Mouse (Mus musculus): ENCODE measurements at regions not wholly inside any gene's neighbourhood (a gene's known extent, or its start where the extent isn't known, plus 50 kb on each side); places are given as distances from the start of the nearest gene placed in this dataset.

DNA sequence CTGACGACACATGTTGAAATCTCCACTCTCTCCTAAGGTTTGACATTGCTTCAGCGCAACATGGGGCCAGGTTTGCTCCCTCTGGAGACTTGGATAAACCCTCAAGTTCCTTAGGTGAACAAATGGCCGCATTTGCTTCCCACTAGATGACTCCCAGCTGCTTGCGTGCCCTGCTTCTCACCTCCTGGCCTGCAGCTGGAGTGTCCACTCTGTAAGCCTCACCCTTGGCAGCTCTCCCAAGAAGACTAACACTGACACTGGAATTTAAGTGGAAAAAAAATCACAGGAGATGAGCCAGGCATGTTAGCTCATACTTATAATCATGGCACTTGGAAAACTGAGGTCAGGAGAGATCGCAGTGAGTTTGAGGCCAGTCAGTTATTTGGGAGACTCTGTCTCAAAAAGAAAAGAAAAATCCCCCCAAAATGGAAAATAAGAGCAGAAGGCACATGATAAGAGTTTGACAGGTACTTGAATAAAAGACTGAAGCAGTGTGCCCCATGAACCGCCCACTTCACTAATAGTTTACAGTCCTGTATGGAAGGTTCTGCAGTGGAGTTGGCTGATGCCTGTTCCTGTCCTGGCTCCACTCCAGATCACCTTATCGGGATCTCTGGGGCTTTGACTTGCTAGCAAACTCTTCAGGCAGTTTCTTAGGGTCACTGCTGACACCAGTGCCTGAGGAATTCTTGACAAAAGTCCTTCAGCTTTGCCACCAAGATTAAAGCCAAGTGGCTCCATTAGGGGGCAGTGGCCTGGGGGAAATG lies 70.9 kb upstream of the Vangl1 start:
- TF ChIP-seq CTCF (IDR thresholded peaks at IDR 0.05; ENCODE audit: low read depth), result peak; percentile 31; the same call in 1 of the 2 replicates
- WGBS, result 67% methylated on average over 7 of the region's 7 CpGs
- no peaks in the 10 kb centered on the region for H3K36me3 ChIP-seq (ENCODE audit: control insufficient read depth, insufficient read depth)
- H3K27ac ChIP-seq (ENCODE audit: low read depth, low read length), result no peak overlapping the region
- no peak for ATAC-seq
- no peak overlapping the region for H3K4me2 ChIP-seq (replicated peaks; ENCODE audit: low read depth)
- no peaks in the 10 kb centered on the region for H3K27me3 ChIP-seq (replicated peaks; ENCODE audit: control insufficient read depth, insufficient read depth, low read length)
- no peaks in the 10 kb centered on the region for H3K4me1 ChIP-seq (replicated peaks; ENCODE audit: control insufficient read depth, insufficient read depth, low read length)
- no peak overlapping the region for H3K9ac ChIP-seq (ENCODE audit: low read depth, low read length)
- no peak overlapping the region for H3K4me3 ChIP-seq (ENCODE audit: low read depth, low read length)
- no peaks in the 10 kb centered on the region for H3K9me3 ChIP-seq (ENCODE audit: control insufficient read depth)

DNA sequence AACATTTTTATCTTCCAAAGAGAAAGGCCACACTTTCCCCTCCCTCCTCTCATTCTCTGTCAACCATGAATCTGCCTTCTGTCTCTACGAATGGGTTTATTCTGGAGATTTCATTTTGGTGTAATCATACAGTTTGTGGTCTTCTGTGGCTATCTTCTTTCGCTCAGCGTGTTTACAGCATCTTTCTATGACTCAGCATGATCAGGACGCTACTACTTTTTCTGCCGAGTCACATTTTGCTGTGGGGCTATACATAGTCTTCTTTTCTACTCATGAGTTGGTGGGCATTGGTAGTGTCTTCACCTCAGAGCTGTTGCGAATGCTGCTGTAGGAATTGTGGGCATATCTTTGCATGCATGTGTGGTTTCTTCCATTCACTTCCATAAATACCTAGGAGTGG lies 66.3 kb upstream of the Vangl1 start:
- H3K9me3 ChIP-seq (ENCODE audit: control insufficient read depth), result no peaks in the 10 kb centered on the region
- H3K4me1 ChIP-seq (replicated peaks; ENCODE audit: control insufficient read depth, insufficient read depth, low read length), result no peaks in the 10 kb centered on the region
- no peak overlapping the region for H3K4me3 ChIP-seq (ENCODE audit: low read depth, low read length)
- ATAC-seq, result no peak
- H3K36me3 ChIP-seq (ENCODE audit: control insufficient read depth, insufficient read depth), result no peaks in the 10 kb centered on the region
- no peaks in the 10 kb centered on the region for H3K27me3 ChIP-seq (replicated peaks; ENCODE audit: control insufficient read depth, insufficient read depth, low read length)
- no peak overlapping the region for H3K9ac ChIP-seq (ENCODE audit: low read depth, low read length)
- no peak for TF ChIP-seq CTCF (IDR thresholded peaks at IDR 0.05; ENCODE audit: low read depth)
- 87% methylated on average over 6 of the region's 6 CpGs for WGBS
- H3K27ac ChIP-seq (ENCODE audit: low read depth, low read length), result no peak overlapping the region
- no peak overlapping the region for H3K4me2 ChIP-seq (replicated peaks; ENCODE audit: low read depth)

DNA sequence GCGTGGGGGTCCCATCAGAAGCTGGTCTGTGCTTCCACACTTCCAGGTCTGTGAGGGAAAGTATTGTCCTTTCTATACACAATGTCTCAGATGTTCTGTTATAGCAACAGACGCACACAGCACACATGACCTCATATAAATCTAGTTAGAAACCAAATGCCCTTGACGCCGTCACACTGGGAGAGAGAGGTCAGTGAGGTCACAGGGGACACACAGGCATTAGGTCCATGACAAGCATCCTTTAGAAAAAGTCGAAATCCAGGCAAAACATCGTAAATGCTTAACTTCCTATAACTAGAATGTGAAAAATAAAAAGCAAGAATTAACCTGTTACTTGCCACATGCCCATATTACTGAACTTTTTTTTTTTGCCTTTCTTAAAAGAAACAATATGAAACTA lies 65.8 kb upstream of the Vangl1 start:
- ATAC-seq, result no peak
- Histone ChIP-seq H3K9me3 (ENCODE audit: control insufficient read depth) (no peaks in the 10 kb centered on the region), H3K27ac (ENCODE audit: low read depth, low read length) (no peak overlapping the region), H3K4me1 (replicated peaks; ENCODE audit: control insufficient read depth, insufficient read depth, low read length) (no peaks in the 10 kb centered on the region), H3K4me2 (replicated peaks; ENCODE audit: low read depth) (no peak overlapping the region), H3K9ac (ENCODE audit: low read depth, low read length) (no peak overlapping the region), H3K27me3 (replicated peaks; ENCODE audit: control insufficient read depth, insufficient read depth, low read length) (no peaks in the 10 kb centered on the region), H3K36me3 (ENCODE audit: control insufficient read depth, insufficient read depth) (no peaks in the 10 kb centered on the region), H3K4me3 (ENCODE audit: low read depth, low read length) (no peak overlapping the region)
- no peak for TF ChIP-seq CTCF (IDR thresholded peaks at IDR 0.05; ENCODE audit: low read depth)
- WGBS, result 62% methylated on average over 6 of the region's 6 CpGs

GRCm38 (mm10) chr3:102266136-102266535 lies 61.6 kb upstream of the Vangl1 start:
- Histone ChIP-seq H3K4me2 (replicated peaks; ENCODE audit: low read depth) (no peak overlapping the region), H3K36me3 (ENCODE audit: control insufficient read depth, insufficient read depth) (no peaks in the 10 kb centered on the region), H3K27me3 (replicated peaks; ENCODE audit: control insufficient read depth, insufficient read depth, low read length) (no peaks in the 10 kb centered on the region), H3K9me3 (ENCODE audit: control insufficient read depth) (no peaks in the 10 kb centered on the region), H3K4me1 (replicated peaks; ENCODE audit: control insufficient read depth, insufficient read depth, low read length) (no peaks in the 10 kb centered on the region), H3K9ac (ENCODE audit: low read depth, low read length) (no peak overlapping the region), H3K27ac (ENCODE audit: low read depth, low read length) (no peak overlapping the region), H3K4me3 (ENCODE audit: low read depth, low read length) (no peak overlapping the region)
- TF ChIP-seq CTCF (IDR thresholded peaks at IDR 0.05; ENCODE audit: low read depth), result no peak
- WGBS, result 61% methylated on average over 9 of the region's 9 CpGs
- ATAC-seq, result no peak

DNA sequence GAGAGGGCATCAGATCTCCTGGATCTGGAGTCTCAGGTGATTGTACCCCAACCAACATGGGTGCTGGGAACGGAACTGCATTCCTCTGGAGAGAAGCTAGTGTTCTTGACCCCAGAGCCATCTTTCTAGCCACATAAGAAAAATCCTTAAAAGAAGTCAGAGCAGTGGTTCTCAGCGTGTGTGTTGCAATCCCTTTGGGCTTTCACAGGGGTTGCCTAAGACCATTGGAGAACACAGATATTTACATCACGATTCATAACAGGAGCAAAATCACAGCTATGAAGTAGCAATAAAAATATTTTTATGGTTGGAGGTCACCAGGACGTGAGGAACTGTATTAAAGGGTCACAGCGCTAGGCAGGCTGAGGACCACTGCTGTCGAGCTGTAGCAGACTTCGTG lies 60.7 kb upstream of the Vangl1 start:
- H3K4me2 ChIP-seq (replicated peaks; ENCODE audit: low read depth), result no peak overlapping the region
- ATAC-seq, result no peak
- no peaks in the 10 kb centered on the region for H3K4me1 ChIP-seq (replicated peaks; ENCODE audit: control insufficient read depth, insufficient read depth, low read length)
- no peak overlapping the region for H3K27ac ChIP-seq (ENCODE audit: low read depth, low read length)
- TF ChIP-seq CTCF (IDR thresholded peaks at IDR 0.05; ENCODE audit: low read depth), result no peak
- WGBS, result 72% methylated on average over 7 of the region's 7 CpGs
- no peak overlapping the region for H3K9ac ChIP-seq (ENCODE audit: low read depth, low read length)
- no peaks in the 10 kb centered on the region for H3K36me3 ChIP-seq (ENCODE audit: control insufficient read depth, insufficient read depth)
- no peaks in the 10 kb centered on the region for H3K27me3 ChIP-seq (replicated peaks; ENCODE audit: control insufficient read depth, insufficient read depth, low read length)
- no peaks in the 10 kb centered on the region for H3K9me3 ChIP-seq (ENCODE audit: control insufficient read depth)
- no peak overlapping the region for H3K4me3 ChIP-seq (ENCODE audit: low read depth, low read length)

- H3K27ac ChIP-seq (ENCODE audit: low read depth, low read length), result no peak overlapping the region
- H3K9me3 ChIP-seq (ENCODE audit: control insufficient read depth), result no peaks in the 10 kb centered on the region
- TF ChIP-seq CTCF (IDR thresholded peaks at IDR 0.05; ENCODE audit: low read depth), result no peak
- H3K4me3 ChIP-seq (ENCODE audit: low read depth, low read length), result no peak overlapping the region
- H3K27me3 ChIP-seq (replicated peaks; ENCODE audit: control insufficient read depth, insufficient read depth, low read length), result no peaks in the 10 kb centered on the region
- no peak for ATAC-seq
- H3K4me1 ChIP-seq (replicated peaks; ENCODE audit: control insufficient read depth, insufficient read depth, low read length), result no peaks in the 10 kb centered on the region
- no peak overlapping the region for H3K9ac ChIP-seq (ENCODE audit: low read depth, low read length)
- H3K36me3 ChIP-seq (ENCODE audit: control insufficient read depth, insufficient read depth), result no peaks in the 10 kb centered on the region
- WGBS, result 66% methylated on average over 9 of the region's 9 CpGs
- H3K4me2 ChIP-seq (replicated peaks; ENCODE audit: low read depth), result no peak overlapping the region
Observed at GRCm38 (mm10) chr3:102263326-102263725, 58.8 kb upstream of the Vangl1 start.

All from intestine, postnatal 0 days (tissue).